Mouse (Mus musculus): ENCODE measurements at regions not wholly inside any gene's neighbourhood (a gene's known extent, or its start where the extent isn't known, plus 50 kb on each side); places are given as distances from the start of the nearest gene placed in this dataset.
A peak's percentile ranks its signal among the peaks of the same experiment; 100 is the strongest.

DNA sequence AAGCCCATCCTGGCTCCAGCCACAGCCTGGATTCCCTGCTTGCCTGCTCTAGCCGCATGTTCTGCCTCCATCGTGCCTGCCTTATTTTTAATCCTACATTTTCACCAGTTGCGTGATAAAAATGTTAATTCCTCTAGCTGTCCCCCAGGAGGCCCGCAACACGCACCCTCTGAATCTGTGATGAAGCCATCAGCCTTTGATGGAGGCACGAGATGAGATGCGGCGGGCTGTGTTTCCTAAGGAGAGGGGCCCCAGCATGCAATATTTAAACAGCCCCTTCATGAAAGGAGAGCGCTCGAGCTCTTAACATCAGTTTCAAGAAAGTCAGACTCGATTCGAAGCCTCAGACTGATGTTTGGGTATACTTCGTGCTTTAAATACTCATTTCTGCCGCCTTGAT, 76.3 kb downstream of the Nptx2 start:
- DNase-seq (ENCODE audit: low read depth, low spot score), result no peak

DNA sequence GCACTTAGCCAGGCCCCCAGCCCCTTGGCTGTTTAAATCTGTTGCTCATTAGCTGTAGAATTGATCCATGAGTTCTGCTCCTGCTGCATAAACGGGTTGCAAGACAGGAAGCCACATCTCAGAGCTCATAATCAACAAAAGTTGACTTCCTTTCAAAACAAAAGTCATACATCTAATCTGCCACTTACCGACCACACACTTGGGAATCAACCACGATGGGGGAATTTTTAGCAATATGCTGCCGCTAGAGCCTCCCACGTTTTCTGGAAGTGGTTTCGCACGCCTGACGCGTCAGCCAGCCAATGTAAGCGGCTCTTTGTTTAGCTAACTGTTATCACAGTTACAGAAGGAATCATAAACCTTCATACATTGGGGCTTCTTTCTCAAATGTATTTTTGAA, 77.7 kb downstream of the Nptx2 start:
- no peak for DNase-seq (ENCODE audit: low read depth, low spot score)

DNA sequence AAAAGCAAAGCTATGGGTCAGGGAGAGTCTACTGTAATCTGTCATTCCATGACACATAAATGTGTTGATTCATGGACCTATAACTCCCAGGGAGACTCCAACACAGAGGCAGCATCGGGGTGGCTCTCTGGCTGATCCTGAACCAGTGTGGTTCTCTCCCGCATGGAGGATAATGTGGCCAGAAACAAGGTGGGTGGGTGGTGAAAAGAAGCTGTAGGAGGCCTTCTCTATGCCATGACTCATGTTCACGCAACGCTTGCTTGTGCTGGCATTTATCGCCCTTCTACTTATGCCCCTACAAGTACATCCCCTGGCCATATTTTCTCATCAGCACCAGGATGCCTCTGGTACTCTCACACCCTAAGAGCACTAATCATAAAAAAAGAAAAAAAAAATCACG, 86.6 kb downstream of the Nptx2 start:
- DNase-seq (ENCODE audit: low read depth, low spot score), result no peak

DNA sequence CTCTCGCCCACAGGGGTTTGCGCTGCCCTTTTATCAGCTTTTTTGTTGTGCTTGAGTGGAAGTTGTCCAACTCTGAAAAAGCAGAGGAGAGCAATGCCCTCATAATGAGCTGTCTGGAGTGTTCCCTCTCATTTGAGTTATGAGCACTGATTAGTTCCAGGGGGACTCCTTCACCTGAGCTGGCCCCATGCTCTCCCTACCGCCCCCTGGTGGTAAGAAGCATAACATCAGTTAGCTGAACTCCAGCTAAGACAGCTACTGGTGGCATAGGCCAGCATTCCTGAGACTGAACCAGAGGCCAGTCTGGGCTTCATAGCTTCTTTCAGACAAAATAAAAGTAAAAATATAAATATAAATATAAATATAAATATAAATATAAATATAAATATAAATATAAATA, 92.9 kb downstream of the Nptx2 start:
- DNase-seq (ENCODE audit: low read depth, low spot score), result peak; percentile 21

DNA sequence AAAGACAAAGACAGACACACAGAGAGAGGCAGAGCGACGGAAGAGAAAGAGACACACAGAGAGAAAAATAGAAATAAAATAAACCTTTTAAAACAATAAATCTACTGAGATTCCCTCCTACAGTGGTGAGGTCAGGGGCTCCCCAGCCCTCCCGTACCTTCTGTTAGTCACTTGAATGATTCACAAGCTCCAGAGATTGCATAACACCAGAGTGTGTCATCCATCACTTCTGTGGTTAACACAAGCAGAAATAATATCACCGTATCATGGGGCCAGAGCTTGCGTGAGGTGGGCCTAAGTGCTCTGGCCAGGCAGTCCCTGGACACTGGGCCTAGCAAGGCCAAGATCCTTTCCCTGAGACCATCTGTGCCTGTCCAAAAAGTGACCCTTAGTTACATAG, 93.9 kb downstream of the Nptx2 start:
- DNase-seq (ENCODE audit: low read depth, low spot score), result no peak

DNA sequence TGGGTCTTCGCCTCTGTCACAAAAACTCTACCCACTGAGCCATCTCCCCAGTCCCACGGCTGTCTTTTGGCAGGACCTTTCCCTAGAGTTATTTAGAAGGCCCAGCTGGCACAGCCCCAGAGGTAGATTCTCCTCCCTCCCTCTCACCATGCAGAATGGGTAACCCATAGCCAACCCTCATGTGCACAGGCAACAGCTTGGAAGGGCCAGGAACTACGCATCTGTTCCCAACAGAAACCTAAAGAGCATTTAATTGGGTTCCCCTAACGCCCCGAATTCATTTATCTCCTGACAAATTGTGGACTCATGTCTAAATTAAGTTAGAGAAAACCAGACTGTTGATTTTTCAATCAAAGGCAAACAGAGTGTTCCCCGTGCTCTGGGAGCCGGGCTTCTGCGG, 97.1 kb downstream of the Nptx2 start:
- no peak for DNase-seq (ENCODE audit: low read depth, low spot score)

DNA sequence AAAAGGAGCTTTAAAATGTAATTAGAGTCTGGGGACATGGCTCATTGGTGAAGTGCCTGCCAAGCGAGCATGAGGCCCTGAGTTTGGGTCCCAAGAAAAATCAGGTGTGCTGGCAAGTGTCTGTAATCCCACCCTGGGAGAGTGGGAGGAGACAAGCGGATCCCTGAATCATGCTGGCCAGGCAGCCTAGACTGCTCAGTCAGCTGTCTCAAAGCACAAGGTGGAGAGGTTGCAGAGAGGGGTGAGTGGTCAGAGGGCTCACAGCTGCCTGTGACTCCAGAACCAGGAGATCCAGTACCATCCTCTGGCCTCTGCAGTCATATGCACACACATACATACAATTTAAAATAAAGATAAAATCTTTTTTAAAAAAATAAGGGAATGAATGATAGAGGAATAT, 97.7 kb downstream of the Nptx2 start:
- no peak for DNase-seq (ENCODE audit: low read depth, low spot score)

DNA sequence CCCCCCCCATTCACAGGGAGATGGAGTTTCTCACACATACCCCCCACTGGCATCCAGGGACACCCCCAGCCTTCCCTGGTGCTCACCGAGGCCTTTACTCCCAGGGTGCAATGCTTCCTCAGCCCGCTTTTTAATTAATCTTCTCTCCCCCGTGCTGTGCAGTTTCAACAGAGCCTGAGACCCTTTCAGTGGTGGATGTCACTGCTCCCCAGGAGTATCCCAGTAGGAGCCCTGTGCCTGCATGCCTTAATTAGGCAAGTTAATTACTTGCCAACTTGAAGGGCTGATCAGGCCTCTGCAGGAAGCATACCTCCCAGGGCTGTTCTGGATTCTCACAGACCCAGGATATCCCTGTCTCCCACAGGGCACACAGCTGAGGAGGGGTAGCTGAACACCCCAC, 99.7 kb downstream of the Nptx2 start:
- DNase-seq (ENCODE audit: low read depth, low spot score), result no peak

DNA sequence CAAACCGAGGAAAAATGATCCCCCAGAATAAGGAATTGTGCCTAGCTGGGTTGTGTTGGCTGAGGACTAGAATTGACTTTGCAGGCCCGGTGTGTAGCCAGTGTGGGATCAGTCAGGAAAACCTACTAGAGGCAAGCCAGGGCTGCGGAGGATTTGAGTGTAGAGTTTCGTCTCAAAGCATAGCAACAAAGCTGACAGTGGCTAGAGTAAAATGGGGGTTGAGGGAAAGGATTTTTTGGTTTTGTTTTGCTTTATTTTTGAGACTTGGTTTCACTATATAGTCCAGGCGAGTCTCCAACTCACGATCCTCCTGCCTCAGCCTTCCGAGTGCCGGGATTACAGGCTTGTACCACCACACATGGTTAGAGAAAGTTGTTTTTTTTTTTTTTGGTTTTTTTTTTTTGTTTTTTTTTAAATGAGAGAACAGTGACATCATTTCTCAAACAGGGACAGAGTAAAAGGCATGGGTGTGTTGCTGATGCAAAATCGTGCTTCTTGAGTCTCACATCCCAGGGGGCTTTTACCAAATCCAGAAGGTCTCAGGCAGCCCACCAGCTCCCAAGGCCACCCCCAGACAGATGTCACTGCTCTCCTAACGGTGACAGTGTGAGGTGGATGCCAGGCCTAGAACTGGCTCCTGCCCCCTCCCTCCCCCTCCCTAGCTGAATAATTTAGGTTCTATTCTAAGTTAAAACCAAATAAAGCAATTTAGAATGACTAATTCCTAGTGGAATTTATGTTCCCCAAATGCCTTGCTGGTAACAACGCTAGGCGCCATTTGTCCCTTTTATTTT, 101.8 kb downstream of the Nptx2 start:
- no peak for DNase-seq (ENCODE audit: low read depth, low spot score)

DNA sequence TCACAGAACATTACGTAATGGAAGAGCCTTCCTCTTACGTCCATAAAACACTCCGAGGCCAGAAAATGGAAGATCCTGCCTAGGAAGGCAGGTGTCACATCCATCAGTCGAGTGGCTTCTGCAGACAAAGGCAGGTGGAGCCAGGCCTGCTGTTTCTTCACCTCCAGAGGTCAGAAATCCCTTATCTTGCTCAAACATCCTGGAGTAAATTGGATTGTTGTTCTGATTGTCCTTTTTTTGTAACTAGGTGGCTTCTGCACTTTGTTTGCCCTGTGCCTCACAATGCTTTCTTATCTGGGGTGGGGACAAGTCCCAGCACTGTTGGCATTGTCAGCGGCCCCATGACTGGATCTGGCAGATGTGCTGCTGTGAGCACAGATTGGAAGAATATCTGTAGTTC, 106.5 kb downstream of the Nptx2 start:
- no peak for DNase-seq (ENCODE audit: low read depth, low spot score)

DNA sequence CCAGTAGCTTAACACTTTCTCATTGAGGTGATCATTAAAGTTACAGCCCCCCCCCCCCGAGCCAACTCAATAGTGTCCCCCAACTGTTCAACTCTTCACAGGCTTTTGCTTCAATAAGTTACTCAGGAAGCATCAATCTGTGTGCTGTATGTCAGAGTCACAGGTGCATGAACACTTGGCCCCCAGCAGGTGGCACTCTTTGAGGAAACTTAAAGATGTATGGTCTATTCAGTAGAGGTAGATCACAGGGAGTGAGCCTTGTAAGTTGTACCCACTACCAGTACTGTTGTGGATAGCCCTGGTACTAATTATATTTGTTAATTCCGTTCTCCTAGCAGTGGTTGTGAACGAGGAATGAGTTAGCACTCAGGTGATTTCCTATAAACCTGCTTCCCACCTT, 99.6 kb downstream of the Tmem130 start:
- DNase-seq (ENCODE audit: low read depth, low spot score), result no peak

DNA sequence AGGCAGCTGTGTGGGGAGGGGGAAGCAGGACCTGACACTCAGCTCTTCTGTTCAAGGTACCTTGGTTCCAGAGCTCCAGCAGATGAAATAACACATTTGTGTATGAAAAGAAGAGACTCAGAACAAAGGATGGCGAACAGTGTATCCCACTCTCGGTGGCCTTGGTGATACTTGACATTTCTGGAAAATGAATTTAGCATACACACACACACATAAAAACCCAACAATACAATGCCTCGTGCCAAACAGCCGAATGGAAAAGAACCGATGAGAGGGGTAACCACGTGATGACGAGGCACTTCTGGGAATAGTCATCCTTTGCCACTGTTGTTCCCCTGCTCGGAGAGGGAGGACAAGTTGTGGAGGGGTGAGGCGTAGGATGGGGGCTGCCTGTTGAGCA, 97.6 kb downstream of the Tmem130 start:
- DNase-seq (ENCODE audit: low read depth, low spot score), result no peak

DNA sequence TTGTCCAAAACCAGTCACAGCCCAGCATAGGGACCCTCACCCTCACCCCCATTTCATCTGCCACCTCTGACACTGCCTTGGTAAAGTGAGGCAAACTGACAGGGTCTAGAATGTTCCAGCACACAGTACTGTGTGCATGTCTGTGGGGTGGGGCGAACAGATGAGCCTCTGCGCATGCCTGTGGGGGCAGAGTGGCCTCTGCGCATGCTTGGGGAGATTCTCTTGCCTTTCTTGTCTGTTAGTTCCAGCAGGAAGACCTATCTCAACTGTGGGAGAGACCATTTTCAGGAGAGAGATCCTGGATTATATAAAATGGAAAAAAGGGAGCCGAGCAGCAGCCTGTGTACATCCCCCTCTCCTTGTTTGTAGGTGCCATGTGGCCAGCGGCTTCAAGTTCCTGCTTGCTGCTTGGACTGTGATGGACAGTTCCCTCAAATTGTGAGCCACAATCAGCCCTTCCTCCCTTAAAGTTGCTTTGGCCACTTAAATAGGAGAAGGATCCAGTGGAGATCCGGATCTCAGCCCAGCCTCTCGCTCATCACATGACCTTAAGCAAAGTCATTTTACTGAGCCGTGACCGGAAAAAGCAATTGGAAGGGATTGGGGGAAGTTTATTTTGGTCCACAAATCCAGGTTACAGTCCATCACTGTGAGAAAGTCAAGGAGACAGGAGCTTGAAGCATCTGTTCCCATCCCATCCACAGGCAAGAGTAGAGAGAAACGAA, 96.9 kb downstream of the Tmem130 start:
- no peak for DNase-seq (ENCODE audit: low read depth, low spot score)

DNA sequence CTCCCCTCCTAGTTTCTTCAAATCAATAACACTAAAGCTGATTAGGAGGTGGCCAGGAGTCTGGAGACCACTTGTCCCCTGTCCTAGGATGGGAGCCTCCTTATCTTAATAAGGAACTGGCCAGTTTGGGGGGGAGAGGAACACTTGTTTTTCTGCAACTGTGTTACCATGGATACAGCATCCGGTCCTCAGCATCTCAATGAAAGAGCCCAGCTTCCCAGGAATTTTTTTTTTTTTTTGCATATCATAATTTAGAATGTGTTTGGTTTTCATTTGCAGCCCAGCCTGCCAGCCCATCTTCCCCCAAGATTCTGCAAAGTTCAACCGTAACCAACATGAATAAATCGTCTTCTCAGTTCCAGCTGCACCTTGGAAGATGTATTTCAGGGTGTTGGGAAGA, 93.6 kb downstream of the Tmem130 start:
- no peak for DNase-seq (ENCODE audit: low read depth, low spot score)

DNA sequence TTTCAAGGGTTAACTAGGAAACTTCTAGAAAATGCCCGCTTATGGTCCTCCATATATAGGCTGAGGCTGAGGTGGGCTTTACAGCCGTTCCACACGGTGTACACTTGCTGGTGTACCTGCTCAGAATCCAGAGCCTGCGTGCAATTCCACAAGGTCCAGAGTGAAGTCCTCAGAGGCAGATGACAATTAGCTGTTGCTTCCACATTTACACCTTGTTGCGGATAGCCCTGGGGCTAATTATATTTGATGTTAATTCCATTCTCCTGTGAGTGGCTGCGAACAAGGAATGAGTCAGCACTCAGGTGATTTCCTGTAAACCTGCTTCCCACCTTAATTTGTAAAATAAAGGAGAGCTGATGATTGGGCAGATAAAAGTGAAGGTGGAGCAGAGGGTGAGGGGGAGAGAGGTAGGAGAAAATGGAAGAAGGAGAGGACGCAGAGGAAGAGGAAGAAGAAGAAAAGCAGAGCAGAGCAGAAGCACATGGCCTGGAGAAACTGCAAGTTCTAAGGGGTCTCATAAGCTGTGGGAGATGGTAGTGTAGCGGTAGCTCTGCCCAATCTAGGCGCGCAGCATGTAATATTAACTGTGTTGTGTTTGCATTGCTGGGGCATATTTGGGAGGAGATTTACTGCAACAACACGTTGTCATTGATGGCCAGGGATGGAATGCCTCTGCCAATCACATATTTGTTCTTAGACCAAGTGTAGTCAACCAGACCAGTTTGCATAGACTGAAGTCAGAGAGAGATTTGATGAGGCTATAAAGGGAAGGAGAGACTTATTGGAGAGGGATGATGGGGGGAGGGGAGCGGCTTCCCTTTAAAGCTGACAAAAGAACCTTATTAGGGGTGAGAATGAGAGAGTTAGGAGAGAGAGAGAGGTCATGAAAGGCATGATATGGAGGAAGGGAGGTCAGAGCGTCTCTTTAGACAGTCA, 82.5 kb downstream of the Tmem130 start:
- no peak for DNase-seq (ENCODE audit: low read depth, low spot score)

DNA sequence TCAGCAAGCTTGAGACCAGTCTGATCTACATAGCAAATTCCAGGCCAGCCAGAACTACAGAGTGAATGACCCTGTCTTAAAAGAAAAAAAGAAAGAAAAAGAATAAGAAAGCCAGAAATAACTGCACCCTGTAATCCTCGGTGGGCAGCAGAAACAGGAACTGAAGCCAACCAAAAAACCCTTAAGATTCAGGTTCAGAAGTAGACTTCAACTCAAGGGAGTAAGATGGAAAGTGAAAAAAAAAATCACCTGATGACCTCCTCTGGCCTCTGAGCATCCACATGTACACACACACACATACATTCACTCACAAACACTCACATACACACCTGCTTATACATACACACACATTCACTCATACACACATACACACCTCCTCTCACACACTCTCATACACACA, 77.4 kb downstream of the Tmem130 start:
- no peak for DNase-seq (ENCODE audit: low read depth, low spot score)
